Mouse (Mus musculus): Measurements from ENCODE around the gene Tprn.

- TF ChIP-seq CTCF (IDR thresholded peaks at IDR 0.05; ENCODE audit: extremely low read depth, insufficient read depth, low read length) (peak; percentile 74), POLR2A (IDR thresholded peaks at IDR 0.05; ENCODE audit: extremely low read depth, insufficient read depth, low read length) (no peak)
These were observed 16.8 kb downstream of the Tprn start for GRCm38 (mm10) chr2:25278928-25279882.
